Mouse (Mus musculus): ENCODE data around the gene Nat8f4.

Gene Nat8f4

DNA sequence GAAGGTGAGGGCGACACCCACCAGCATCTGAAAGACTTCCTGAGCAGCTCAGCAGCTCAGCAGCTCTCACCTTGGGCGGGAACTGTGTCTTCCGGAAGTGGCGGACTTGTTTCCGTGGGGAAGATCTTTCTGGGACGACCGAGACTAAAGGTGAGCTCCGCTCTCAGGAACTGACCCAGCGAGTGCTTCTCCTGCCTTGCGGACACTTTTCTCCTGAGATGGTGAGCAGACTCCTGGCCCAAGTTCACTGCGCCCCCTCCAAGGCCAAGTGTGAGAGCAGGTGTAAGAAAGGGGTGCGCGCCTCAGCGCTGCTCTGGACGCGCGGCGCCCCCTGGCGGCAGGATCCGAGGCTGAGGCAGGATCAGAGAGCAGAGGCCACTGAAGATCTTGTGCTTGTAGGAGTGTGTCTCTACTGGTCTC, at the start of gene Nat8f4:
Gene Nat8f4 (minus strand): TSS at position 243 of the 420 bp plus-strand sequence.
- WGBS, result 7% methylated on average over 20 of the region's 20 CpGs

DNA sequence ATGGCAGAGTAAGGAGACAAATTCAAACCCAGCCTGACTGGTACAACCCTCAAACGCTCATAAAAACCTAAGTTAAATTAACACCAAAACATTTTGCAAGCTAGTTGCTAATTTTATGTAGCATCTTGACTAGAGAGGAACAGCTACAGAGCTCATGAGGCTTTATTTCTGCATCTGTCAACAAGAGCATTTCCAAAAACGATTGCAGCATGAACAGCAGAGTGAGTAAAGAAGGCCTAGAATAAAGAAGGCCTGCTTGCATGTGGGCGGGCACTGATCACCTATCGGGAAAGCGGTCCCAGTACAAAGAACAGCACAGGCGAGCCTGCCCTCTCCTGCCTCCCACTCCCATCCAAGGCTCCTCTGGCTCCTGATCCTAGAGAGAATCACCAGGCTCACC, 43.9 kb upstream of the Nat8f4 start:
- WGBS, result 55% methylated on average over 6 of the region's 6 CpGs

DNA sequence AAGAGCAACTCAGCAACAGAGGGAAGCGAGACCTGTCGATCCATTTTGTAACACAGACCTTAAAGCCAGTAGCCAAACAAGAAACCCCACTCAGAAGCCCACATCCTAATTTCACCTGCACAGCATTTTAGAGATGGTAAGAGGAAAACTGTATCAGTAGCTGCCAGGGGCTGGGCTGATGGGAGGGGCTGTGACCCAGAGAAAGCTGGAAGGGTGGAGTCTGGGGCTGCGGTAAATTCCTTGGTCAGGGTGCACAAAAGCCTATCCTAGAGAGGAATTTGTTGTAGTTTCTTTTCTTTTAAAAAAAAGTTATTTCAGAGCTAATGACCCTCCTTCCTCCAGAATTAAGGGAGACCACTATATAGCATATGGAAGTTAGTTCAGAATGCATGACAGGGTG, 37.8 kb upstream of the Nat8f4 start:
- 92% methylated on average over 3 of the region's 3 CpGs for WGBS

DNA sequence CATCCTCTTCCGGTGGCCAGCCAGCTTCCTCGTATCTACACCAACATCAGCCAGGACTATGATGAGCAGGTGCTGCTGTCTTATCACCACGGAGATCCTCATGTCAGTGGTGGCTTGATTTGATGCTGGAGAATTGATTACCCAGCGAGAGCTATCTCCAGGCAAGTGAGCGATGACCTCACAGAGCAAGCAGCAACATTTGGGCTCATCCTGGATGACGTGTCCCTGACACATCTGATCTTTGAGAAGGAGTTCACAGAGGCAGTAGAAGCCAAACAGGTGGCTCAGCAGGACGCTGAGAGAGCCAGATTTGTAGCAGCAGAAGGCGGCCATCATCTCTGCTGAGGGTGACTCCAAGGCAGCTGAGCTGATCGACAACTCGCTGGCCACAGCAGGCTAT, 34.0 kb upstream of the Nat8f4 start:
- WGBS, result 84% methylated on average over 10 of the region's 10 CpGs

DNA sequence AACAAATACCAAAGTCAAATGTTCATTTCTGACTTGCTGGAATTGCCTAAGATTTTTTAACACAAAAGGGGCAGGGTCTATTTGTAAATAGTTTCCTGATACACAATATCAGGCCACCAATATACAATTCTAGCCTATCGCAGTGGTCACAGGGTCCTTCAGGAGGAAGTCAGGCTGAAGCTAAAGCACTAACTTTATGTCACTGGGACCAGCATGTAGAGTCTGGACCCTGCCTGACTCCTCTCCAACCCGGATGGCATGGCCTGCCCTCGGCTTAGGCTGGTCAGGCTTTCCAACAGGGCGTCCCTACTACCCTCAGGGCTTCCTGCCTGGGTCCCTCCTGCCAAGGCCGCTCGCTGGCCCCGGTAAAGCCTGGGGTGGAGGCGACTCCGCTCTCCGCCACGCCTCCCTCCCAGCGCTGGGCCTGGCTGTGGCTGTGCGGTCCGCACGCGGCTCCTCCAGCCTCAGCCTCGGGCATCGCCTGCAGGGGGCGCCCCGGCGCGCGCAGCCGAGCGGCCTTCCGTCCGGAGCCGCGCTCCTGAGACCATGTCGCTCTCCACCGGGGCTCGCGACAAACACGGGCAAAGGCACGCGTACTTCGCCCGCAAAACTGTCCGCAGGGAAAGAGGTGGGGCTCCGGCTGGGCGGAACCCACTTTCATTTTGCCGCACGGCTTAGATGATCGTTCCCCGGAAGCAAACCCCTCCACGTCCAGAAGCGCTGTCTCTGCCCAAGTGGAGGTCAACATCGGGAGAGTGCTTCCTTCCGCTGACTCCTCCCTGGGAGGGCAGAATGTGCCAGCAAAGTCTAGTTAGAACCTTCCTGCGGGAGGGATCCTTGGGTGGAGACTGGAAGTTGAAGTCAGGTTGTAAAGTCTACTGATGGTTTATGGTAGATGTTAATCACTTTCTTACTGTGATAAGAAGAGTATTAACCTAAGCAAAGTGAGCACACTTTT, 32.1 kb upstream of the Nat8f4 start:
- 1% methylated on average over 50 of the region's 50 CpGs for WGBS

DNA sequence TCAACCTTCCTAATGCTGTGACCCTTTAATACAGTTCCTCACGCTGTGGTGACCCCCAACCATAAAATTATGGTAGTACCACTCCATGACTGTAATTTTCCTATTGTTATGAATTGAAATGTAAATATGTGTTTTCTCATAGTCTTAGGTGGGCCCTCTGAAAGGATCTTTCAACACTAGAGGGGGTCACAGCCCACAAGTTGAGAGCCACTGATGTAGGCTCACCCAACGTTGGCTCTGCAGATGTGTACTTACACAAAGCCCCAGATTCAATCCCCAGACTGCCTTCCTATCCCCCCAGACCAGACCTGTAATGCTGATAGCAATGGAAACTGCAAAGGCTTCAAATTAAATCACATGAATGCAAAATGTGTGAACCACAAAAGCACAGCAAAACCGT, 31.0 kb upstream of the Nat8f4 start:
- WGBS, result 64% methylated on average over 3 of the region's 3 CpGs

DNA sequence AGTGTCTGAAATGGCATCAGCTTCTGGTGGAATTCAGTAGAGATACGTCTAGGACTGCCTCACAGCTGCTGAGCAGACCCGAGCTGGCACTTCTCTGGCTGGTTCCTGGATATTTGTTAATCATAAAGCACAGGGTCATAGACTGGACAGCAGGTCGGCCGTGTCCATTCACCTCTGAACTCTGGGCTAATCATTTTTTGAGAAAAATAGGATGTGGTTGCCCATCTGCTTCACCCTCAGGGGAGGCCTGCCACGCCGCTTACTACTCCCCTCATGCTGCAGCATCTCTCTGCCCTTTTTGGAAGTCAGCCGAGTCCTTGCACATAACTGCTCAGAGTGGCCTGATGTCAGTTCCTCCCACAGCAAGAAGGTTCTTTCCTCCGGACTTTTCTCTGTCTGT, 29.4 kb upstream of the Nat8f4 start:
- 91% methylated on average over 8 of the region's 8 CpGs for WGBS

DNA sequence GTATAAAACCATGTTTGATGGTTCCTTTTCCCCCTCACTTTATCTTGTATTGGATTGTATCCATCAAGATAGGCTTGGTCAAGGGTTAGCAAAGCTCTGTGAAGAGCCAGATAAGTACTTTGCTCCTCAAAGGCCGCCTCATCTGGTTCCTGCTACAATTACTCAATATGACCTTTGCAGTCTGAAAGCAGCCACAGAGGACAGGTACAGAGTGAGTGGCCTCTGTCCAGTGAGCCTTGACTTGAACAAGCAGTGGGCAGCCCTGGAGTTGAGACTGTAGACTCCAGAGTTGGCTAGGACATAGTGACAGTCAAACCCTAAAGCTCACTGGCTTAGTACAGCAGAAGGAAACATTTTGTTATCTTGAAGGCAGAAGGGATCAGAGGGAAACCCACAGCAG, 24.6 kb upstream of the Nat8f4 start:
- 94% methylated on average over 1 of the region's 1 CpGs for WGBS

DNA sequence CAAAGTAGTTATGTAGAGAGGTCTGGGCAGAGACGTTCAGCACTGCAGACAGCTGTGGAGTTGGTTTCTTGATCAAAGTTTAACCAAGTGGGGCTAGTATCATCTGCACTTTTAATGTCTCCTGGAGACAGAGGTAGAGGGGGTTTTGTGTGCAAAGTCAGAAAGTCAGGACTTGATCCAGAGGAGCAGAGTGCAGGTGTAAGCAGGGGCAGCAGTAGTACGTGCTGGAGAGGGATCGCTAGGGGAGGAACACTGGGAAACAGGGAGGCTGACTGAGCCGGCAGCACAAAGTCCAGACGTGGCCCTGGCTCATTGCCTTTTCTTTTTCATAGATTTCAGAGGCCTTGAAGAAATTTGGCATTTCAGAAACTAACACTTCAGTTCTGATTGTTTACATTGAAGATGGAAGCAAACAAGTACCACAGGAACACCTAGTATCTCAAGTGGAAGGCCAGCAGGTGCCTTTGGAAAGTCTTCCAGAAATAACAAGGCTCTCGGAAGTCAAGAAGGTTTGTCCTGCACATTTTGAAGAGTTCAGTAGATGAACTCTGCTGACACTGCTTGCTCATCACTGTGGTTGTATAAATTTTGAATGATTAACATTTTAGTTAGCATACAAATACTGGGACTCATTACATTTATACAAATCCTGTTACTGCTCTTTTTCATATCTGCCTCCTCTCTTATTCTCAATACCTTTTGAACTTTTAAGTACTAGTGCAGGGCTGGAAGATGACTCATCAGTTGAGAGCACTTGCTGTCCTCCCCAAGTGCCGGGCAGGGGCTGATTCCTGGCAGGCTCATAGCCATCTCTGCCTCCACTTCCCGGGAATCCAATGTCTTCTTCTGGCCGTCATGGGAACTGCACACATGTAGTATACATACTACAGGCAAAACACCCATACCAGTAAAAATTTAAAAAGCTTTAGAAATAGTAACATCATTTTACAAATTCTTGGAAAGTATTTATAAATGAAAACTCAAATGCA, 23.1 kb upstream of the Nat8f4 start:
- 88% methylated on average over 9 of the region's 9 CpGs for WGBS

DNA sequence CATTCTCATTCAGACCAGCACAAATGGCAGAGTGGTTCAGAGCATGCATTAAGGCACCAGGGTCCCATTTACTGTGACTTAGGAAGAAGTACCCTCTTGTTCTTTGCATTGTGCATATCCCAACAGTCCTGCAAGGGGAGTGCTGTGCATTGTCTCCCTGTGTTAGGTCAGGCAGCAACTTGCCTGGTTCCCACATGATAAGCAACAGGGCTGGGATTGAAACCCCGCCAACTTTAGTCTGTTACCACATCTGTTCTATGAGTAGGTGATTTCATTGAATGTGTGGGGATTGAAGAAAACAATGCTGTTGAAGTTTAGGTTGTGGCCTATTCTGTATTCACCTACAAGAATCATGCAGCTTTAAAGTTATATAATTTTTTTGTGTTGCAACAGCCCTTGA, 22.0 kb upstream of the Nat8f4 start:
- 95% methylated on average over 1 of the region's 1 CpGs for WGBS

DNA sequence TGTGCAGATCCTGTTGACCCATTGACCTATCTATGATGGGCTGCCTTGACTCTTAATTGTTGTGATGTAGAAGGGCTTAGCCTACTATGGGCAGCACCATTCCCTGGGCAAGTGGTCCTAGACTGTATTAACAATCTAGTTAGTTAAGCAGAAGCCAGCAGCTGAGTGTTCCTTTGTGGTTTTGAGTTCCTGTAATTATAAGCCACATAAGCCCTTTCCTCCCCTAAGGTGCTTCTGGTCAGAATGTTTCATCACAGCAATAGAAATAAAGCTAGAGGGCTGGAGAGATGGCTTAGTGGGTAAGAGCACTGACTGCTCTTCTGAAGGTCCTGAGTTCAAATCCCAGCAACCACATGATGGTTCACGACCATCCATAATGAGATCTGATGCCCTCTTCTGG, 19.0 kb upstream of the Nat8f4 start:
- 93% methylated on average over 1 of the region's 1 CpGs for WGBS

DNA sequence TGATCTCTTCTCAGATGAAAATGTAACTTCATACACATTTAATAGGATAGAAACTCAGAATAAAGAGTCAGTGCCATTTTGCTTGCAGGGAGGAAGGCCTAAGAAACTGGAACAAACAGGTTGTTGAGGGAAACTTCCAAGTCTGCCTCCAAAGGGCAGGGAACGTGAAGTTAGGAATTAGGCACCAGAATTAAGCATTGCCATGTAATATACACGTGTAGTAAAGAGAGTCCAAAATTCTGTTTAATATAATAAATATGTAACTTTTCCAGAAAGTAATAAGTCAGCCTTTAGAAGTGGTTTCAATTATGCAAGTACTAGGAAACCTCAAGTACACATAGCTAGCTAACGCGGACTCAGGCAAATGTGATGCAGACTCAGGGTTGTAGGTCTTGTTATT, 14.7 kb upstream of the Nat8f4 start:
- WGBS, result 96% methylated on average over 4 of the region's 4 CpGs

DNA sequence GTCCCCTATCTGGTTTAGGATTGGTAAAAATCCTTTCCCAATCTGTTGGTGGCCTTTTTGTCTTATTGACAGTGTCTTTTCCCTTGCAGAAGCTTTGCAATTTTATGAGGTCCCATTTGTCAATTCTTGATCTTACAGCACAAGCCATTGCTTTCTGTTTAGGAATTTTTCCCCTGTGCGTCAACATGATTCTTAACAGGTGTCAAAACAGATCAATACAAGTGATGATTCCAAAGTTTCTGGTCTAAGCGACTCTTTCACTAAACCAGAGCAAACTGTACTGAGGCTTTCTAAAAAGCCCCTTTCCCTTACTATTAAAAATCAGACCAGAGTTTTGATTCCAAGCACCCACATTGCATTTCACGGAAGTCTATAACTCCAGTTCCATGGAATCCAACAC, 13.7 kb upstream of the Nat8f4 start:
- 96% methylated on average over 3 of the region's 3 CpGs for WGBS

DNA sequence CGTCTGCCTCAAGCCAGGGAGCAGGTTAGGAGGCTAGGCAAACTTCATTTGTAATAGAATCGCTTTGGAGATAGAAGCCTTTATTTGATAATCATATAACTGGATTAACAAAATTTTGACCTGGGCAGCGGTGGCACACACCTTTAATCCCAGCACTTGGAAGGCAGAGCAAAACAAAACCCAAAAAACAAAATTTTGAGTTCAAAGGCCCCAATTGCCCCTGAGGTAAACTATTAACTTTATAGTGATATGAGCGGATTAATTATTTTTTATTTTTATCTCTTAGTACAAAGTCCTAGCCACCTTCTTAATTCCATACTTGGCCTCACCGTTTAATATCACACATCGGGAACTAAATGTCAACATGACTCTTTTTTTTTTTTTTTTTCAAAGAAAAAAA, 11.9 kb upstream of the Nat8f4 start:
- 82% methylated on average over 6 of the region's 6 CpGs for WGBS

DNA sequence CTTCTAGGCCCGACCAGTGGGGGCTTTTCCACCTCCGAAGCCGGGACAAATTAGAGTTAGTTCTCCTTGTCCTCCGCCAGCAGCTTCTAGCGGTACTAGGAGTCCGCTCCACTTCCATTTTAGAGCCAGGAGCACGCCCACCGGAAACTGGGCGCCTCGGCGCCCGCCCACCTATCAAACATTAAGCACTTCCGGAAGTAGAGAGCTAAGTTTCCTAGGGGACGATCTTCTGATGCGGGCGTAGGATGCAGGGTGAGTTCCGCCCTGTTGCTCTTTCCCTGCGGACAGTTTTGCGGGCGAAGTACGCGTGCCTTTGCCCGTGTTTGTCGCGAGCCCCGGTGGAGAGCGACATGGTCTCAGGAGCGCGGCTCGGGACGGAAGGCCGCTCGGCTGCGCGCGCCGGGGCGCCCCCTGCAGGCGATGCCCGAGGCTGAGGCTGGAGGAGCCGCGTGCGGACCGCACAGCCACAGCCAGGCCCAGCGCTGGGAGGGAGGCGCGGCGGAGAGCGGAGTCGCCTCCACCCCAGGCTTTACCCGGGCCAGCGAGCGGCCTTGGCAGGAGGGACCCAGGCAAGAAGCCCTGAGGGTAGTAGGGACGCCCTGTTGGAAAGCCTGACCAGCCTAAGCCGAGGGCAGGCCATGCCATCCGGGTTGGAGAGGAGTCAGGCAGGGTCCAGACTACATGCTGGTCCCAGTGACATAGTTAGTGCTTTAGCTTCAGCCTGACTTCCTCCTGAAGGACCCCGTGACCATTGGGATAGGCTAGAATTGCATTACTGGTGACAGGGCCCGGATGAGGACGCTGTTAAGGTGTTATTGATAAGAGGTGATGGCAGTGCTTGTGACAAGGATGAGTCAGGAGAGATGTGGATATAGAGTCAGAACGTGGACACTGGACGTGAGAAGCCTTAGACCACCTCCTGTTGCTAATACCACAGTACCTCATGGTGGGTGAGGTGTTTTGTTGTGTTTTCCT, 11.1 kb upstream of the Nat8f4 start, which contains the start of gene Nat8f1:
Gene Nat8f1 (minus strand): TSS at position 149 of the 975 bp plus-strand sequence.
- WGBS, result under 1% methylated on average over 61 of the region's 61 CpGs

DNA sequence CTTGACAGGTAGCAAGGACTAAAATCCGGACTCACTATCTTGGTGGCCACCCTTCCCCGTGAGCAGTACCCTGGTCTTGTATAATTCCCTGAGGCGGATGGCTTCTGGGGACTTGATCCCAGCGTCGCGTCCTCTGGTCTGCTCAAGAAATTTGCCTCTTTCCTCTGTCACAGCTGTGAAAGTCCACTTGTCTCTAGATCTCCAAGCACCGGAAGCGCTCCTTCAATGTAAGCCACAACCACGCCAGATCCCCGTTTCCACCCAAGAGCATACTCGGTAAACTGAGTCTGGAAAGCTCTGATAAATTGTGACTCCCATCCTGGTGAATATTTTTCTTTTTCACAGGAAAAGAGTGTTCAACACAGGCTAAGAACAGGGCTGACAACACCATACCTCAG, 10.5 kb upstream of the Nat8f4 start:
- WGBS, result 2% methylated on average over 11 of the region's 11 CpGs

DNA sequence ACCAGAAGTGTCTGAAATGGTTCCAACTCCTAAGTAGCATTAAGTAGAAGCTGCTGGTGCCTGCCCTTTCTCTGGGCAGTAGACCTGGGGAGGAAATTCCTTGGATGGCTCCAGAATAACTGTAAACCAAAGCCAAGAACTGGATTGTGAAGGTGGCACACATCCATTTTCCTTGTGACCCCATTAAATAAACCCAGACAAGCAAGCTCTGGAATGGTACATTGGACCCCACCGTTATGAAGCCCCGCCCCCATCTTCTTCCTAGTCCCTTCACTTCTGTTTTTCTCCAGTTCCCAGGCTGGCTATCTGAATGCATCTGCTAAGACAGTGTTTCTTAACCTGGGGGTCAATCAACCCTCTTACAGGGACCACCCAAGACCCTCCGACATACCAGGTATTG, 6.9 kb upstream of the Nat8f4 start, which contains the start of gene Tprkb:
Gene Tprkb (plus strand): TSS at position 279 of the 400 bp plus-strand sequence.
- 70% methylated on average over 3 of the region's 3 CpGs for WGBS

DNA sequence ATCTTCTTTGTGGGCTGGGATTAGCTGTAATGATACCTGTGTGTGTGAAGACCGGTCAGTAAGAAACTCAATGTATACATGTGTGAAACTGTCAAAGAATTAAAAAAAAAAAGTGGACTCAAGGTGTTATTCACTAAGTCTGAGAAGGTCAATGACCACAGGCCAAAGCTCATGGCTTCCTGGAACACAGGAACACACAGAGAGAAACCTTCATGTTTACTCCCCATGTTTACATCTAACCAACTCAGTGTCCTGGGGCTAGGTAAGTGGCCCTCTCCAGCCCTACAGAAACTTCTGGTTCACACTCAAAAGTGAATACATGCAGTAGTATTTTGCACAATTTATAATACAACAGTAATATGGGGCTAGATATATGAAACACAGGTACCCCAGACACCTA, 5.0 kb upstream of the Nat8f4 start:
- 100% methylated on average over 1 of the region's 1 CpGs for WGBS

DNA sequence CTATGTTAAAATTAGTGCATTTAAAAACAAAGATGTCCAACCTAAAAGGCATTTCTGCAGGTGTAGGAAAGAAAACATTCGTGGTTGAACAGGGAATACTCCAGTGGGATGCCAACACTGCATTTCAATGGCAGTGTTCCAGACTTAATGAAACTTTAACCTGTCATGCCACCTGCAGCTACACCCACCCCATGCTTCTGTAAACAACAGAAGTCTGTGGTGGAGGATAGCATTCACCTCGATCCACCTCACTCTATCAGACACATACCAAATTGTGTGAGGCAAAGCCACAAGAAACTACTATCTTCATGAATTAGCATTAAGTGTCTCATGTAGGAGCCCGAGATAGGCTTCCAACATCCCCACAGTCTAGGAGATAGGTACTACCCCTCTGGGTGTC, 3.7 kb upstream of the Nat8f4 start:
- 76% methylated on average over 3 of the region's 3 CpGs for WGBS

DNA sequence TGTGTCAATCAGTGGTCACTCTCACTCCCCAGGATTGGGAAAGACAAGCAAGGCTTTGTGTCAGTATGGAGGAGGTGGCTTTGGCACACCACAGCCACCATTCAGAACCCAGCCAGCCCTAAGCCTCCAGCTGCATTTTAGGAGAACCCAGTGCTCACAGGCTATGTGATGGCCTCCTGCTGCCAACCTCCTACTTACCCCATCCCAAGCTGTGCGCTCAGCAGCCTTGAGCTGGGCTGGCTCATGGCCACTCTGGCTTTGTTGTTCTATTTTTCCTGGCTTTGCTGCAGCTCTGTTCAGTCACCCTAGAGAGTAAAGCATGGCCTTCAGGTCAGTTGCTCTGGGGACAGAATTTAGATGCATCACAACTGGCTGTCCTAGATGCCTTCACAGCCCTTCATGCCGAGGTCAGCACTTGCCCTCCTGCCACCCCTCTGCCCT, 2.2 kb upstream of the Nat8f4 start:
- WGBS, result 42% methylated on average over 2 of the region's 2 CpGs

DNA sequence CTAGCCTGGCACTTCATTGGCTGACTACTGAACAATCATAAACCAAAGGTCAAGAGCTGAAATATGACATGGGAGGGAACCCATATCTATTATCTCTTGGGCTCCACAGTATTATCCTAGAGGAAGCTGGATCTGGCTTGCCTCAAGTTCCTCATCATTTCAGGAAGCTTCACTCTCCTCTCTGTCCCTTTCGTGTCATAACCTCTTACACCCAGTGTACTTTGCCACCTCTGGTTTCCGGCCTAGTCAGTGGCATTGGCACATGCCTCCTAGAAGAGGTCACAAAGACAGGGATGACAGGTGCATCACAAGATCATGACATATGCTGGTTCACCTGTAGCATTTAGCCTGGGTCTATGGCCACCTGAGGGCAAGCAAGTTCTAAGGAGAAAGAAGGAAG, 2.4 kb downstream of the Nat8f4 start:
- 94% methylated on average over 2 of the region's 2 CpGs for WGBS

Measured in cerebral cortex, adult 2 months (tissue).